Mouse (Mus musculus) cortical plate, adult 2 months (tissue): ENCODE measurements around the gene Ptdss2.

ENCODE experiments used
- CTCF ChIP-seq: fragments of 200-500 bp; IDR thresholded peaks from 2 replicates; pipeline ENCODE4 v1.5.1; 2011; ENCODE audit warnings: mild to moderate bottlenecking, control low read depth, low read length; ENCODE audit not compliant: insufficient read depth; ENCODE audit errors: extremely low read depth
- POLR2A ChIP-seq: fragments of 200-500 bp; IDR thresholded peaks from 2 replicates; pipeline ENCODE4 v1.6.1; 2011; ENCODE audit warnings: mild to moderate bottlenecking, low read length, control low read depth; ENCODE audit not compliant: insufficient read depth; ENCODE audit errors: extremely low read depth

- no peak for TF ChIP-seq POLR2A
- TF ChIP-seq CTCF: no peak
Observed at GRCm38 (mm10) chr7:141115874-141116273, 6.3 kb upstream of the Ptdss2 start.
